Mouse (Mus musculus): ENCODE results near the gene Adcy9. TPM values are rescaled to one million over a fixed set of nuclear protein-coding genes. Genes with fewer than 3 reads are reported as not detected.
"Not testable (repeated sequence)": the region's sequence is repeated elsewhere in the genome, so short reads cannot be mapped to it uniquely, and the experiment has no call there.

Gene Adcy9
- polyA plus RNA-seq, 1 experiment from 2014 or later, result 1.3 TPM

DNA sequence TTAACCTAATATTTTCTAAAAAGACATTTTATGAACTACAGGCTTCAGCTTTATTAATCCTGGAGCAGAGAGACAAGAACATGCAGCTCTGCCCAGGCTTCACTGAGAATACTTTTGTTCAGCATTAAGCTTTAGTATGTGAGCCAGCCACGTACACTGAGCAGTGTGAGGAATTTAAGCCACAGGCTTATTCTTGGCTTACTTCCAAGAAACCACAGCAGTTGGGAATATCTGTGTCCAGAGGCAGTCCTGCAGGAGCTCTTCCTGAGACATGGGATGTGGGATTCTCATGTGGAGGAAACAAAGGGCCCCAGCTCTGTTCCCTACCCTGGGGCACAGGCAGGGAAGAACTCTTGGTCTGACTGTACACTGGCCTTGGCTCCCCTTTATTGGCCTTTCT is 149.4 kb downstream of the Adcy9 start:
- WGBS, result 5% methylated on average over 1 of the region's 1 CpGs
- Histone ChIP-seq H3K27me3 (ENCODE audit: insufficient read depth, low read length) (no peaks in the 10 kb centered on the region), H3K4me1 (ENCODE audit: insufficient read depth) (peaks cover 19% of the 10 kb centered on the region), H3K27ac (ENCODE audit: low read depth) (peak overlapping the region; percentile 83; the same call in 1 of the 2 replicates), H3K9me3 (ENCODE audit: low read depth, low read length) (no peaks in the 10 kb centered on the region), H3K9ac (no peak overlapping the region), H3K36me3 (ENCODE audit: insufficient read depth) (no peaks in the 10 kb centered on the region), H3K4me3 (ENCODE audit: low read depth, low read length) (no peak overlapping the region), H3K4me2 (no peak overlapping the region)
- peak; percentile 49; the same call in 1 of the 2 replicates for ATAC-seq (ENCODE audit: insufficient read depth)
- no peak for TF ChIP-seq CTCF (IDR thresholded peaks at IDR 0.05; ENCODE audit: low read depth)
- DNase-seq, result peak; percentile 93

- H3K36me3 ChIP-seq (ENCODE audit: insufficient read depth), result no peaks in the 10 kb centered on the region
- WGBS, result 9% methylated on average over 40 of the region's 40 CpGs
- peak overlapping the region; percentile 59 for H3K9ac ChIP-seq
- no peaks in the 10 kb centered on the region for H3K27me3 ChIP-seq (ENCODE audit: insufficient read depth, low read length)
- peaks cover 5% of the 10 kb centered on the region for H3K4me1 ChIP-seq (ENCODE audit: insufficient read depth)
- TF ChIP-seq CTCF (IDR thresholded peaks at IDR 0.05; ENCODE audit: low read depth), result peak; percentile 93
- H3K27ac ChIP-seq (ENCODE audit: low read depth), result no peak overlapping the region
- H3K4me3 ChIP-seq (ENCODE audit: low read depth, low read length), result peak overlapping the region; percentile 31
- ATAC-seq (ENCODE audit: insufficient read depth) (peak; percentile 88), DNase-seq (peak; percentile 94)
- peak overlapping the region; percentile 63 for H3K4me2 ChIP-seq
- no peaks in the 10 kb centered on the region for H3K9me3 ChIP-seq (ENCODE audit: low read depth, low read length)
These were observed 152.2 kb downstream of the Adcy9 start for GRCm38 (mm10) chr16:4267857-4268666.

- DNase-seq (no peak), ATAC-seq (ENCODE audit: insufficient read depth) (no peak)
- Histone ChIP-seq H3K9ac (peak overlapping the region; percentile 59), H3K4me2 (peak overlapping the region; percentile 63), H3K4me1 (ENCODE audit: insufficient read depth) (peaks cover 4% of the 10 kb centered on the region; the same call in 1 of the 2 replicates), H3K27ac (ENCODE audit: low read depth) (no peak overlapping the region), H3K36me3 (ENCODE audit: insufficient read depth) (no peaks in the 10 kb centered on the region), H3K27me3 (ENCODE audit: insufficient read depth, low read length) (no peaks in the 10 kb centered on the region), H3K4me3 (ENCODE audit: low read depth, low read length) (peak overlapping the region; percentile 31), H3K9me3 (ENCODE audit: low read depth, low read length) (no peaks in the 10 kb centered on the region)
- WGBS, result 52% methylated on average over 9 of the region's 9 CpGs
- no peak for TF ChIP-seq CTCF (IDR thresholded peaks at IDR 0.05; ENCODE audit: low read depth)
These were observed 152.8 kb downstream of the Adcy9 start for GRCm38 (mm10) chr16:4267453-4267852.

GRCm38 (mm10) chr16:4265351-4265750 is 154.9 kb downstream of the Adcy9 start:
- WGBS, result 48% methylated on average over 5 of the region's 5 CpGs
- no peak for TF ChIP-seq CTCF (IDR thresholded peaks at IDR 0.05; ENCODE audit: low read depth)

DNA sequence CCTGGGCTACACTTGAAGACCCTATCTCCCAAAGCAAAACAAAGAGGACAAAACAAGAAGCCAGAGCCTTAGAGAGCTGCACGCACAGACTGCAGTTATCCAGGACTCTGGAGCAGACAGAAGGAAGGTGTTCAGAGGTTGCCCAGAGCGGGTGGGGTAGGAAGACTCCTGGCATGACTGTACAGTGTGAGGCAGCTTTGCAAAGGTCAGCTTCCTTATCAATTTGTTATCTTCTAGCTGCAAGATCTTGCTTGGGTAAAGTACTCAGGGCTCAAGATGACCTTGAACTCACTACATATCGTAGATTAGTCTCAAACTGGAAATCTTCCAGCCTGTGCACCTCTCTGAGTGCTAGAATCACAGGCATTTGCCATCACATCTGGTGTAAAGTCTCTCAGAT is 156.8 kb downstream of the Adcy9 start:
- Histone ChIP-seq H3K9me3 (ENCODE audit: low read depth, low read length) (no peaks in the 10 kb centered on the region), H3K27ac (ENCODE audit: low read depth) (no peak overlapping the region), H3K4me1 (ENCODE audit: insufficient read depth) (no peaks in the 10 kb centered on the region), H3K4me2 (no peak overlapping the region), H3K4me3 (ENCODE audit: low read depth, low read length) (no peak overlapping the region), H3K27me3 (ENCODE audit: insufficient read depth, low read length) (no peaks in the 10 kb centered on the region), H3K36me3 (ENCODE audit: insufficient read depth) (no peaks in the 10 kb centered on the region), H3K9ac (no peak overlapping the region)
- 78% methylated on average over 3 of the region's 3 CpGs for WGBS
- no peak for ATAC-seq (ENCODE audit: insufficient read depth)
- no peak for DNase-seq
- no peak for TF ChIP-seq CTCF (IDR thresholded peaks at IDR 0.05; ENCODE audit: low read depth)

More at GRCm38 (mm10) chr16:4265351-4265750, 154.9 kb downstream of the Adcy9 start:
- Histone ChIP-seq H3K27me3 (ENCODE audit: insufficient read depth, low read length) (no peaks in the 10 kb centered on the region), H3K4me3 (ENCODE audit: low read depth, low read length) (no peak overlapping the region), H3K9ac (no peak overlapping the region), H3K4me1 (ENCODE audit: insufficient read depth) (no peaks in the 10 kb centered on the region), H3K4me2 (no peak overlapping the region), H3K9me3 (ENCODE audit: low read depth, low read length) (no peaks in the 10 kb centered on the region), H3K27ac (ENCODE audit: low read depth) (no peak overlapping the region), H3K36me3 (ENCODE audit: insufficient read depth) (no peaks in the 10 kb centered on the region)
- DNase-seq, result no peak
- ATAC-seq (ENCODE audit: insufficient read depth), result no peak

GRCm38 (mm10) chr16:4257546-4257945 is 162.8 kb downstream of the Adcy9 start:
- Histone ChIP-seq H3K27ac (ENCODE audit: low read depth) (no peak overlapping the region), H3K27me3 (ENCODE audit: insufficient read depth, low read length) (no peaks in the 10 kb centered on the region), H3K9me3 (ENCODE audit: low read depth, low read length) (no peaks in the 10 kb centered on the region), H3K4me1 (ENCODE audit: insufficient read depth) (no peaks in the 10 kb centered on the region), H3K4me3 (ENCODE audit: low read depth, low read length) (no peak overlapping the region), H3K9ac (no peak overlapping the region), H3K4me2 (no peak overlapping the region), H3K36me3 (ENCODE audit: insufficient read depth) (no peaks in the 10 kb centered on the region)
- ATAC-seq (ENCODE audit: insufficient read depth) (no peak), DNase-seq (no peak)
- 83% methylated on average over 2 of the region's 2 CpGs for WGBS
- TF ChIP-seq CTCF (IDR thresholded peaks at IDR 0.05; ENCODE audit: low read depth), result no peak

GRCm38 (mm10) chr16:4248791-4249190 is 171.5 kb downstream of the Adcy9 start:
- Histone ChIP-seq H3K9ac (no peak overlapping the region), H3K27ac (ENCODE audit: low read depth) (no peak overlapping the region), H3K4me2 (no peak overlapping the region), H3K4me1 (ENCODE audit: insufficient read depth) (no peaks in the 10 kb centered on the region), H3K4me3 (ENCODE audit: low read depth, low read length) (no peak overlapping the region), H3K27me3 (ENCODE audit: insufficient read depth, low read length) (no peaks in the 10 kb centered on the region), H3K9me3 (ENCODE audit: low read depth, low read length) (peaks cover 7% of the 10 kb centered on the region), H3K36me3 (ENCODE audit: insufficient read depth) (no peaks in the 10 kb centered on the region)
- no peak for DNase-seq
- WGBS, result 75% methylated on average over 3 of the region's 3 CpGs
- no peak for TF ChIP-seq CTCF (IDR thresholded peaks at IDR 0.05; ENCODE audit: low read depth)
- no peak for ATAC-seq (ENCODE audit: insufficient read depth)

DNA sequence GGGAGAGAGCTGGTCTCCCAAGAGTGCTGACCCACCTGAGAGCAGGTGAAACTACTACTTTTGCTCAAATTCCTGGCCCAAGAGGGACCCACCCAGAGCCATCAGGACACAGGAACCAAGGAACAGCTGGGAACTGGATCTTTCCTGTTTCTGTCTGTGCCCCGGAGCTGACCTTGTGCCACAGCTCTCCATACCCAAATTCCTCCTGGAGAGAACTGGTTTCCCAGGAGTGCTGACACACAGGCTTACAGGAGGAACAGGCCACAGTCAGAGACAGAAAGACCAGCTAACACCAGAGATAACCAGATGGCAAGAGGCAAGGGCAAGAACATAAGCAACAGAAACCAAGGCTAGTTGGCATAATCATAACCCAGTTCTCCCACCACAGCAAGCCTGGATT is 175.1 kb downstream of the Adcy9 start:
- 83% methylated on average over 1 of the region's 1 CpGs for WGBS
- not testable (repeated sequence) for H3K27ac ChIP-seq (ENCODE audit: low read depth); DNase-seq; H3K27me3 ChIP-seq (ENCODE audit: insufficient read depth, low read length); H3K4me1 ChIP-seq (ENCODE audit: insufficient read depth); H3K36me3 ChIP-seq (ENCODE audit: insufficient read depth); H3K4me3 ChIP-seq (ENCODE audit: low read depth, low read length); H3K9me3 ChIP-seq (ENCODE audit: low read depth, low read length); ATAC-seq (ENCODE audit: insufficient read depth); H3K4me2 ChIP-seq; H3K9ac ChIP-seq

All from lung, embryonic 14.5 days (tissue).